Mouse (Mus musculus): ENCODE results near the gene Slc12a7. TPM values are rescaled to one million over a fixed set of nuclear protein-coding genes. Genes with fewer than 3 reads are reported as not detected.

Gene Slc12a7
- polyA plus RNA-seq, 1 experiment from 2014 or later, result 7.0 TPM

DNA sequence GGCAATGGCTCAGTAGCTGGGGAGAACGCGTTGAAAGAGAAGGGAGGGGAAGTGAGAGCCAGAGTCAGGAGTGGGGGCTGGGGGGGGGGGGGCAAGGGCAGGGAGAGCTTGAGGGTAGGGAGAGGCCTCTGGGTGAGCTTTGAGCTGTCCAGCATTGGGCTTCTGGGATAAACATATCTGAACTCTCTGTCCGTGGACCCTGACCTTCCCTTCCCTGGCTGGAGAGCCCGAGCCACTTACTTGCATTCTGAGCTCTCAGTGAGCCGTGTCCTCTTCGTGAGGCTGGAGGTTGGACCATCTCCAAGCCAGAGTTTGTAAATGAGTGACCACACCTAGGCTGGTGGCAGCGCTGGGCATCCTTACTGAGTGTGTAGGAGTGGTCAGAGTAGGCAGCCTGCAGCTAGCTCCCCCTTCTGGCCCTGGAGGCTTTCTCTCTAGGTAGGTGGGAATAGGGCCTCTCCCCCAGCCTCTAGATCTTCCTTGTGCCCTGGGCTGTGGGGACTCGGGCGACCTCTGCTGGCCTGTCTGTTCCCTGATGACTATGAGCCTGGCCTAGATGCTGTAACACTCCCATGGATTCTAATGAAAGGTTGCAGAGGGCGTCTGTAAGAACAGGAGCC is 40.5 kb upstream of the Slc12a7 start:
- no peak overlapping the region for H3K4me3 ChIP-seq (ENCODE audit: low read depth, low read length)
- DNase-seq, result peak; percentile 84
- ATAC-seq, result peak; percentile 97
- WGBS (ENCODE audit: insufficient replicate concordance), result 22% methylated on average over 10 of the region's 10 CpGs
- peak overlapping the region; percentile 74 for H3K27ac ChIP-seq (ENCODE audit: low read depth)
- H3K4me2 ChIP-seq (ENCODE audit: low read depth, low read length), result peak overlapping the region; percentile 18
- H3K4me1 ChIP-seq (ENCODE audit: insufficient read depth), result peaks cover 14% of the 10 kb centered on the region
- no peaks in the 10 kb centered on the region for H3K27me3 ChIP-seq (ENCODE audit: insufficient read depth, low read length)
- no peaks in the 10 kb centered on the region for H3K36me3 ChIP-seq (replicated peaks; ENCODE audit: insufficient read depth, low read length)
- no peaks in the 10 kb centered on the region for H3K9me3 ChIP-seq (ENCODE audit: low read length)
- no peak overlapping the region for H3K9ac ChIP-seq (replicated peaks)
- TF ChIP-seq CTCF (IDR thresholded peaks at IDR 0.05; ENCODE audit: low read depth), result peak; percentile 90
- TF ChIP-seq EP300 (IDR thresholded peaks at IDR 0.05; ENCODE audit: low read depth), result no peak

DNA sequence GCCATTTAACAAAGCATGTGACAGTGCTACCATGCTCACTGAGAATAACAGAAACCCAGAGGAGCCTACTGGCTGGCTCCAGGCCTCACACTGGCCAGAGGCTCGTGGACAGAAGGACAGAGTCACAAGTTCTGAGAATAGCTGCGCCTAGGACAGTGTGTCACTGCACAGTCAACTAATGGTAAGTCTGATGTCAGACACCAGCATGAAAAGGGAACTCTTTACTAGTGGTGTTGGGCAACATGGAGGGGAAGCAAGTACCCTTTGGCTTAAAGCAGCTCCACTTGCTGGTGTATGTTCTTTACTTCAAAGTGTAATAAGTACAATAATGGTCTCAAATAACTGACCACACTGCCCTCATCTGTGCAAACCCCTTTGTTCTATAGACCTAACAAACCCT is 39.6 kb upstream of the Slc12a7 start:
- no peak overlapping the region for H3K27ac ChIP-seq (ENCODE audit: low read depth)
- H3K27me3 ChIP-seq (ENCODE audit: insufficient read depth, low read length), result no peaks in the 10 kb centered on the region
- no peak overlapping the region for H3K9ac ChIP-seq (replicated peaks)
- no peak overlapping the region for H3K4me3 ChIP-seq (ENCODE audit: low read depth, low read length)
- no peaks in the 10 kb centered on the region for H3K9me3 ChIP-seq (ENCODE audit: low read length)
- no peaks in the 10 kb centered on the region for H3K36me3 ChIP-seq (replicated peaks; ENCODE audit: insufficient read depth, low read length)
- no peak for DNase-seq
- ATAC-seq, result no peak
- H3K4me1 ChIP-seq (ENCODE audit: insufficient read depth), result peaks cover 14% of the 10 kb centered on the region
- H3K4me2 ChIP-seq (ENCODE audit: low read depth, low read length), result no peak overlapping the region
- WGBS (ENCODE audit: insufficient replicate concordance), result 58% methylated on average over 2 of the region's 2 CpGs
- no peak for TF ChIP-seq EP300 (IDR thresholded peaks at IDR 0.05; ENCODE audit: low read depth)
- no peak for TF ChIP-seq CTCF (IDR thresholded peaks at IDR 0.05; ENCODE audit: low read depth)

DNA sequence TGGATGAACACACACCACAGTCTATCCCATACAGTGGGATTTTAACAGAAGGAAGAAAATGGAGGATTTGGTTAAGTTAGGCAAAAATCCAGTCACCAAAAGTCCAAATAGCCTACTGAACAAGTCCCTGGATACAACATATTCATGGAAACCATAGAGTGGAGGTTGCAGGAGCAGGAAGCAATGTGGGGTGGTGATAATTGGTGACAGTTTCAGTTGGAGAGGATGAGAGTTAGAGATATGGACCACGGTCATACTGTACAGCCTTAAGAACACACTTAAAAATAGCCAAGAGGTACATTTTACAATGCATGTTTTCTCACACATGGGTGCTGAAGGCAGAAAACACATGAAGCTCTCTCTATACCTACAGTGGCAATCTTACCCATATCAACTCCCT is 37.9 kb upstream of the Slc12a7 start:
- WGBS (ENCODE audit: insufficient replicate concordance), result 48% methylated on average over 1 of the region's 1 CpGs
- no peak overlapping the region for H3K4me3 ChIP-seq (ENCODE audit: low read depth, low read length)
- H3K27ac ChIP-seq (ENCODE audit: low read depth), result no peak overlapping the region
- TF ChIP-seq CTCF (IDR thresholded peaks at IDR 0.05; ENCODE audit: low read depth), result no peak
- TF ChIP-seq EP300 (IDR thresholded peaks at IDR 0.05; ENCODE audit: low read depth), result no peak
- DNase-seq (no peak), ATAC-seq (no peak)
- H3K36me3 ChIP-seq (replicated peaks; ENCODE audit: insufficient read depth, low read length), result no peaks in the 10 kb centered on the region
- H3K4me1 ChIP-seq (ENCODE audit: insufficient read depth), result peaks cover 14% of the 10 kb centered on the region
- no peak overlapping the region for H3K9ac ChIP-seq (replicated peaks)
- no peaks in the 10 kb centered on the region for H3K27me3 ChIP-seq (ENCODE audit: insufficient read depth, low read length)
- H3K4me2 ChIP-seq (ENCODE audit: low read depth, low read length), result no peak overlapping the region
- no peaks in the 10 kb centered on the region for H3K9me3 ChIP-seq (ENCODE audit: low read length)

DNA sequence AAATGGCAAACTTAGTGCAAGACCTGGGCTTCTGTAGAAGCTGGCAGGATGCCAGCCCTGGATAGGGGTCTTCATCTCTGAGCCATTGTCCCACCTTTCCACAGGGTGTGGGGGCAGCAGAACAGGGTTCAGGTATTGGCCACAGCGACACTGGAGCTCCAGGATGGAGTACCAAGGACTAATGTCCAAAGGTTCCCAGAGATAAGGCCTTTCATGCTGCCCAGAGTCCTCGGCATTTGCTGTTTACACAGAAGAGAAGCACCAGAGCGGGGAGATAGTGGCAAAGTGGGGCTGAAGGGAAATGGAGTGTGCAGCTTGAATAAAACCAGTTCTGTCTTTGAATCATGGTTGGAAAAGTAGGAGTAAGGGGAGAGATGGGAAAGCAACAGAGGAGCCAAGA is 36.4 kb upstream of the Slc12a7 start:
- DNase-seq (no peak), ATAC-seq (no peak)
- Histone ChIP-seq H3K4me3 (ENCODE audit: low read depth, low read length) (no peak overlapping the region), H3K9me3 (ENCODE audit: low read length) (no peaks in the 10 kb centered on the region), H3K27ac (ENCODE audit: low read depth) (no peak overlapping the region), H3K4me1 (ENCODE audit: insufficient read depth) (peaks cover 13% of the 10 kb centered on the region), H3K36me3 (replicated peaks; ENCODE audit: insufficient read depth, low read length) (no peaks in the 10 kb centered on the region), H3K4me2 (ENCODE audit: low read depth, low read length) (no peak overlapping the region), H3K27me3 (ENCODE audit: insufficient read depth, low read length) (no peaks in the 10 kb centered on the region), H3K9ac (replicated peaks) (no peak overlapping the region)
- TF ChIP-seq CTCF (IDR thresholded peaks at IDR 0.05; ENCODE audit: low read depth), result no peak
- TF ChIP-seq EP300 (IDR thresholded peaks at IDR 0.05; ENCODE audit: low read depth), result no peak
- WGBS (ENCODE audit: insufficient replicate concordance), result 45% methylated on average over 3 of the region's 3 CpGs

DNA sequence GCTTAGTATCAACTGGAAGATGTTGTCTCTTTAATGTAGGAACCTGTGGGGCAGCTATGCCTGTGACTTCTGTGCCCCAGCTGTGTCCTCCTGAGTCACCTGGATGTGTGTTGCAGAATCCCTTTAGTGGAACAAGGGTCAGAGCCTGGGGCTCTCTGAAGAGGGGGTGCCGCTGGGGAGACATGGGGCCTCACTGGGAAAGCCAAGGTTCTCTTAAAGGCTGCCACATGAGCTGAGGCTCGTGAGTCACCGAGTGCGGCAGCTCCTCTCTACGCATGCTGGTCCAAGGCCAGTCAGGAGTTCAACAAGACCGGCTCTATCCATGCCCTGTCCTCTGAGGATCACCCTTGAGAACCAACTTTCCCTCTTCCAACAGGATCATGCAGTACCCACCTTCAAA is 33.2 kb upstream of the Slc12a7 start:
- no peak for DNase-seq
- peaks cover 6% of the 10 kb centered on the region for H3K4me1 ChIP-seq (ENCODE audit: insufficient read depth)
- H3K9ac ChIP-seq (replicated peaks), result no peak overlapping the region
- no peaks in the 10 kb centered on the region for H3K27me3 ChIP-seq (ENCODE audit: insufficient read depth, low read length)
- H3K36me3 ChIP-seq (replicated peaks; ENCODE audit: insufficient read depth, low read length), result no peaks in the 10 kb centered on the region
- TF ChIP-seq CTCF (IDR thresholded peaks at IDR 0.05; ENCODE audit: low read depth), result no peak
- no peak for TF ChIP-seq EP300 (IDR thresholded peaks at IDR 0.05; ENCODE audit: low read depth)
- H3K9me3 ChIP-seq (ENCODE audit: low read length), result no peaks in the 10 kb centered on the region
- no peak overlapping the region for H3K27ac ChIP-seq (ENCODE audit: low read depth)
- 80% methylated on average over 6 of the region's 6 CpGs for WGBS (ENCODE audit: insufficient replicate concordance)
- no peak for ATAC-seq
- H3K4me2 ChIP-seq (ENCODE audit: low read depth, low read length), result no peak overlapping the region
- H3K4me3 ChIP-seq (ENCODE audit: low read depth, low read length), result no peak overlapping the region

DNA sequence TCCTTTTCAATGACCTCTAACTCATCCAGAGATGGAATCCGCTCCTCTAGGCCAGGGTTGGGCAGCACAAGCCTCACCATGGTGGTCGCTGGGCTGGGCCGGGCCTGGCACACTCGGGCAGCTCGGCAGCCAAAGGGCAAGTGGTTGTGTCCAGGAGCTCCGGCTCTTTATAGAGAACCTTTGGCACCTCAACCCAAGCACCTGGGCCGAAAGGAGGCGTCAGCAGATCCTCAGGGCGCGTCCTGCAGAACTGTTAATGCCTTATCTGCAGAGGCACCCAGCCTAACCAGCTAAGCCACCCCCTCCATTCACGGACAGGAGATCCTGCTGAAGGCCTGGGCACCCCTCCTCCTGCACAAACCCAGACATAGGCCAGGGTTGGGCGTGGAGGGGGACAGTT is 32.3 kb upstream of the Slc12a7 start:
- Histone ChIP-seq H3K4me2 (ENCODE audit: low read depth, low read length) (no peak overlapping the region), H3K27ac (ENCODE audit: low read depth) (no peak overlapping the region), H3K4me1 (ENCODE audit: insufficient read depth) (peaks cover 6% of the 10 kb centered on the region), H3K36me3 (replicated peaks; ENCODE audit: insufficient read depth, low read length) (no peaks in the 10 kb centered on the region), H3K9ac (replicated peaks) (no peak overlapping the region), H3K4me3 (ENCODE audit: low read depth, low read length) (no peak overlapping the region), H3K9me3 (ENCODE audit: low read length) (no peaks in the 10 kb centered on the region), H3K27me3 (ENCODE audit: insufficient read depth, low read length) (no peaks in the 10 kb centered on the region)
- 76% methylated on average over 12 of the region's 12 CpGs for WGBS (ENCODE audit: insufficient replicate concordance)
- no peak for DNase-seq
- TF ChIP-seq CTCF (IDR thresholded peaks at IDR 0.05; ENCODE audit: low read depth), result no peak
- TF ChIP-seq EP300 (IDR thresholded peaks at IDR 0.05; ENCODE audit: low read depth), result no peak
- ATAC-seq, result no peak

All from liver, postnatal 0 days (tissue).